Mouse (Mus musculus) frontal cortex, adult (tissue): ENCODE results near the gene Tert.
A peak's percentile ranks its signal among the peaks of the same experiment; 100 is the strongest.

ENCODE experiments used
- ATAC-seq: cut with Nextera tagmentation; 2 replicates; pipeline ENCODE4 v1.9.2; 2017; ENCODE audit warnings: mild to moderate bottlenecking, moderate library complexity, mixed read lengths; ENCODE audit not compliant: low TSS enrichment

Tert gene

GRCm38 (mm10) chr13:73626745-73627549 lies at the start of gene Tert:
Gene Tert, plus strand, starts transcription at chr13:73626911.
- peak; percentile 75 for ATAC-seq

GRCm38 (mm10) chr13:73577277-73577676 lies 49.4 kb upstream of the Tert start:
- no peak for ATAC-seq

GRCm38 (mm10) chr13:73591488-73591887 lies 35.2 kb upstream of the Tert start:
- no peak for ATAC-seq

- ATAC-seq: no peak
Observed at GRCm38 (mm10) chr13:73592546-73592945, 34.2 kb upstream of the Tert start.

- ATAC-seq: no peak
Observed at GRCm38 (mm10) chr13:73596276-73596675, 30.4 kb upstream of the Tert start.

GRCm38 (mm10) chr13:73600217-73600616 lies 26.5 kb upstream of the Tert start:
- no peak for ATAC-seq

GRCm38 (mm10) chr13:73603046-73603445 lies 23.7 kb upstream of the Tert start:
- no peak for ATAC-seq

GRCm38 (mm10) chr13:73603522-73604155 lies 23.1 kb upstream of the Tert start, which contains the start of gene Clptm1l:
Gene Clptm1l, plus strand, starts transcription at chr13:73604006.
- ATAC-seq: peak; percentile 100

- peak; percentile 68; the same call in 1 of the 2 replicates for ATAC-seq
Observed at GRCm38 (mm10) chr13:73604156-73604957, 22.4 kb upstream of the Tert start.

- ATAC-seq: 0 out of 2 replicates have a peak, but pooled peaks have one; percentile 17
Observed at GRCm38 (mm10) chr13:73618406-73618805, 8.3 kb upstream of the Tert start.

GRCm38 (mm10) chr13:73620637-73621036 lies 6.1 kb upstream of the Tert start:
- ATAC-seq: no peak

GRCm38 (mm10) chr13:73626410-73626744 lies 334 bp upstream of the Tert start:
- ATAC-seq: no peak

- ATAC-seq: no peak
Observed at GRCm38 (mm10) chr13:73628586-73629113, 1.9 kb downstream of the Tert start.

- no peak for ATAC-seq
Observed at GRCm38 (mm10) chr13:73631837-73632236, 5.1 kb downstream of the Tert start.

GRCm38 (mm10) chr13:73637826-73638225 lies 11.1 kb downstream of the Tert start:
- no peak for ATAC-seq

GRCm38 (mm10) chr13:73641296-73641695 lies 14.6 kb downstream of the Tert start:
- no peak for ATAC-seq

GRCm38 (mm10) chr13:73646397-73647087 lies 19.8 kb downstream of the Tert start:
- peak; percentile 99 for ATAC-seq

- no peak for ATAC-seq
Observed at GRCm38 (mm10) chr13:73653266-73653665, 26.6 kb downstream of the Tert start.

- ATAC-seq: no peak
Observed at GRCm38 (mm10) chr13:73654976-73655375, 28.3 kb downstream of the Tert start.

GRCm38 (mm10) chr13:73658953-73659352 lies 32.2 kb downstream of the Tert start:
- no peak for ATAC-seq

GRCm38 (mm10) chr13:73660163-73660695 lies 33.5 kb downstream of the Tert start:
- ATAC-seq: no peak
